Mouse (Mus musculus): Measurements from ENCODE around the gene Krt26.

Krt26 gene

GRCm38 (mm10) chr11:99283334-99283733, 54.4 kb downstream of the Krt26 start:
- no peak for DNase-seq

GRCm38 (mm10) chr11:99281116-99281515, 56.6 kb downstream of the Krt26 start:
- DNase-seq = no peak

- no peak for DNase-seq
These were observed 57.8 kb downstream of the Krt26 start for GRCm38 (mm10) chr11:99279986-99280385.

Measured in right cerebral cortex, postnatal 4 days (tissue).